Mouse (Mus musculus) left cerebral cortex, postnatal 14 days (tissue): ENCODE measurements at regions not wholly inside any gene's neighbourhood (a gene's known extent, or its start where the extent isn't known, plus 50 kb on each side); places are given as distances from the start of the nearest gene placed in this dataset.

Source experiments
- DNase-seq, 2 experiments: peaks; one replicate each; pipeline ENCODE4 v3.0.0; 2021 to 2022; ENCODE audit warnings: low spot score in 2 of 2, mixed read lengths in 1 of 2
- intact Hi-C: fragments of 180-260 bp; cut with DNase I; formaldehyde crosslinking; loops from one replicate; pipeline ENCODE4 v1.15.1; 2025

DNA sequence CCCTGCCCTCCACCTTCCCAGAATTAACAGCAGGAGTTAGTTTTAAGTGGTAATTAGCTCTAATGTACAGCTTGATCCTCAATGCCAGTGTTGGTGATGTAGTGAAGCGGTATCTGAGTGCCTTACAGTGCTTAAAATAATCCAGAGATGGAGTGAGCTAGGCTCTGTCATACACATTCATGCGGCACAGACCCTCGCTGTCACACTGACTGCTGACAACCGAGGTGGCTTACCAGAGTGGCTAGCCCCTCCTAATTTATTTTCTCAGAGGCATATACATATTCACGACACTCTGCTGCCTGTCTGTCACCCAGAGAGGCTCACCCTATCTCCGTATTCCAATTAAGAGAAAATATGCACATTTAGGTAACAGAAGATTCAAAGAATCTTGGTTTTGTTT, 327.2 kb upstream of the Sox11 start:
- intact Hi-C loops = no loop called here
- no peak for DNase-seq

DNA sequence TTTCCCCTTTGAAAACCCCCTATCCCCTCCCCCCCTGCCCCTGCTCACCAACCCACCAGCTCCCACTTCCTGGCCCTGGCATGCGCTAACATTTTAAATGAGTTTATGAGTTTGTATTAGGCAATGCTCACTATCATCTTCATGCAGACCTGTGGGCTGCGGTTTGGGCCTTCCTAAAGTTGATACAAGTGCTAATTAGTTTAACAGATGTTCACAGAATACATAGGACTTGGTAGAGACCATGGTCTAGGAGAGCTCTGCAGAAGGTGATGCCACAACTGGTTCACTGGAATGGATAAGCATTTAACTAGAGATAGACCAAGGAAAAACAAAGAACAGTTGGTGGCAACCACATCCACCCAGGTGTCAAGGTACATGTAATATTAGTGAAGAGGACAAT, 324.1 kb upstream of the Sox11 start:
- intact Hi-C loops = no loop called here
- DNase-seq = no peak

DNA sequence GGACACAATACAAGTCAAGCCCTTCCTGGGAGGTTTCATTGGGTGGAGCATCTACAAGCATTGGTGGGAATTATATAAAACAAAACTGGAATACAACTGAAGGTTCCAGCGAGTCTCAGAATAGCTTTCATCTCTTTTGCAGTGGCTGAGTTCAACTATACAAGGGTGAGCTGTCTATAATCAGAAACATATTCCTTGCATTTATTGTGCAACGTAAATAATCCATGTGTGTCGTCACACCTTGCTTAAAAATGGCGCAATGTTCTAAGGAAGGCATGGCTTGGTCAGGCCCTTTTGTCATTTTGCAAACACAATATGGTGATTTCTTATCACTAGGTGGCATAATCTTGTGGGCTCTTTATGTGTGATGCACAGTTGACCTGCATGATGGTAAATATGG, 320.8 kb upstream of the Sox11 start:
- DNase-seq = no peak
- intact Hi-C loops = no loop called here

DNA sequence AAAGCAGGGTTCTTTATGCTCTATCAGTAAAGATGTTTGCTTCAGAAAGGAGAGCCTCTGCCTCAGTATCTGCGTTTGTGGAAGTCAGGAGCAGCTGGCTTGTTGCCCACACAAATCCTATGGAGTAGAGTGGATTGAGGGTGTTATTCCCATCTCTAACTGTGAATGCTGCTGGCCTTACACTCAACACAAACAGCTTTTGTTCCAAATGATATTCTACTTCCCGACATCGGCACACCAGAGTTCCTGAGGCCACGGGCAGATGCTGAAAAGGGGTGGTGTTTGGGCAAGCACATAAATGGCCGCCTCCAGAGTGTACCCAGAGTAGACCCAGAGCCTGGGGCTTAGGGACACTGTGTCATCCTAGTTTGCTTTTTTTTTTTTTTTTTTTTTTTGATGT, 320.3 kb upstream of the Sox11 start:
- DNase-seq = no peak
- intact Hi-C loops = no loop called here

DNA sequence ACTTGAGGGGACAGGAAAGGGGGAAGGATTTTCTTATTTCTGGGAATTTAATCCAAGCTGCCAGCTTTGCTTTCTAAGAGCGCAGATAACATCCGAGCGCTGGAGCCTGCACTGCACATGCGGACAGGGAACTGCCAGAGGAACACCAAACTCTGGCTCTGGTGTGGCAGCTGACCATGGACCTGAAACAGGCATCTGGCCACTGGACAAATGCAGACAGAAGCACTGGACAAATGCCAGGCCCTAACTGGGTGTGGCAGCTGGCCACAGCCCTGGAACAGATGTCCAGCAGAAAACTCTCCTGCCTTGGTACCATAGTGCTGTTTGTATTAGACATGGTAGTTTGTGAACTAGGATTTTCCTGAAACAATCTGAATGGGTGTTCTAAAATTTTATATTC, 315.2 kb upstream of the Sox11 start:
- DNase-seq = no peak
- intact Hi-C loops = no loop called here

DNA sequence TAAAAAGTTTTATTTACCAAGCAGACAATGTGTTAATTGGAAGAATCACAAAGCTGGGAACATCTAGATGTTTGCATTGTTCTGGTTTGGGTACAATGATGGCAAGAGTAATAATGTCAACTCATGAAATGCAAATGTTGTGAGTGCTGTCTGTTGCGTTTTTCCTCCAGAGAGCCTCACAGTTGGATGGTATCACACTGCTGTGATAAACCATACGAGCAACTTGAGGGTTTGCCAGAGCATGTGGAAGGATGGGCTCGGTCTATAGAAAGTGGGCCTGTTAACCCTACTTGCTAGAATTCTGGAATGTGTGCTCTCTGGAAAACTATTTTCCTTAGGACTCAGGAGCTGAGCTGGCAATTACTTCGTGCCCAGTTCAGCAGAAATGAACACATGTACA, 311.2 kb upstream of the Sox11 start:
- intact Hi-C loops = no loop called here
- DNase-seq = no peak

DNA sequence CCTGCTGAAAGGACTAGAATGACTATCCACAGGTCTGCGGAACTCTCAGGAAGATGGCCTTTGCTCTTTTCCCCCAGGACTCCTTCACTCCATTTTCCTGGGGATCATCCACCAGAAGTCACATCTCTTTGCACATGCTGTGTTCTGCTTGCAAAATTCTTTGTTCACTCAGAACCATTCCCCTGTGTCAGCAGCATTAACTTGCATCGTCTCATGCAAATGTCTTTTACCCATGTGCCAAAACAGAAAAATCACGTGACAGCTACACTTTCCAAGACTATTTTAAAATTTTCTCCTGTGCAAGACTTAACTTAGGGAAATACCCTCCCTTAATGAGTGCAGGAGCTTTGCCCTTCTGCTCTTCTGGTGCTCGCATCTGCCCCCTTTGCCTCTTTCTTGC, 306.2 kb upstream of the Sox11 start:
- no peak for DNase-seq
- intact Hi-C loops = no loop called here

DNA sequence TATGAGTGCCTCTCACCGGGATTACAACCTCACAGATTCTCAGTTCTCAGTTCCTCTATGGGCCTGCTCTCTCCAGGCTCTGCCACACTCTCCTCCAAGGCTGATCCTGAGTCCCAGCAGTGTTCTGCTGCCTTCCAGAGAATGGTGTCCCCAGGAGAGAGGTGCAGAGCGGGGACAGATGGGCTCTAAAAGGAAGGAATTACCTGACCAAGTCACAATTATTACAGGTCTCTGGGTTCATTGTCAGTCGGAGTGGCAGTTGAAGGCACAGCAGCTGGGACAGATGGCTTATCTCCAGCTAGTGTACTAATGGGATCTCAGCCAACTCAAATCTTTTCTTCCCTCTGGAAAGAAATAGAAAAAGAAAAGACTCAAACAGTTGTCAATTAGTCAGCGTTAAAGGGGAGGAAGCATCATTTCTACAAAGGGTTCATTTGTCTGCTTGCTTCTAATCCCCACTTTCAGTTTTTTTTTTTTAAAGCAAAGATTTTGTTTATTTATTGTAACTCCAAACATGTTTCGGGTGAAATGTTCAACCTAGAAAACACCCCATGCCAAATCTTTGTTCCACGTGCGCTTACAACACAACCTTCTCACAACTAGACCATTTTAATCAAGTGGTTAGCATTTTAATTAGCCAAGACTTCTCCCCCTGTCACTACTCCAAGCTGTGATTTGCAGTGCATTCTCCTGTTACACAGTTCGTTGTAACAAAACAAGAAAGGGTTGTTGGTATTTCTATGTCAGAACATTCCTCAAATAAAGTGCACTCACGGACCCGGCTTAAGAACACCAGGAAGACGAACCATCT, 304.3 kb upstream of the Sox11 start:
- peak; percentile 6 to 13 for DNase-seq
- intact Hi-C loops = no loop called here

DNA sequence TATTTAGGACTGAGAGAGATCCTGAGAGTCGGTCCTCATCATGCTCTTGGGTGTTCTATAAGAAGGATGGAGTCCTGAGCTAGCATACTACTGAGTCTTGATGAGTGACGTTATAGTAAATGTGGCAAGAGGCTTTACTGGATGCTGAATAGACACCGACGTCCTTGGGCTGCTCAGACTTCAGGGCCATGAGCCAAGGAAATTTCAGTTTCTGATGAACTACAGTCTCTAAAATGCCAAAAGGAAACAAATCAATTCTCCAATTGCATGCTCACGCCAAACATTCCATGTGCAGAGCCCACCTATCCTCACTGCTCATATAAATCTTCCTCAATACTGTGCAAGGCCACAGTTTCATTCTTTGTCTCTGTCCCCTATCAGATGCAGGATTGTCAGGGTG, 277.2 kb upstream of the Sox11 start:
- intact Hi-C loops = no loop called here

DNA sequence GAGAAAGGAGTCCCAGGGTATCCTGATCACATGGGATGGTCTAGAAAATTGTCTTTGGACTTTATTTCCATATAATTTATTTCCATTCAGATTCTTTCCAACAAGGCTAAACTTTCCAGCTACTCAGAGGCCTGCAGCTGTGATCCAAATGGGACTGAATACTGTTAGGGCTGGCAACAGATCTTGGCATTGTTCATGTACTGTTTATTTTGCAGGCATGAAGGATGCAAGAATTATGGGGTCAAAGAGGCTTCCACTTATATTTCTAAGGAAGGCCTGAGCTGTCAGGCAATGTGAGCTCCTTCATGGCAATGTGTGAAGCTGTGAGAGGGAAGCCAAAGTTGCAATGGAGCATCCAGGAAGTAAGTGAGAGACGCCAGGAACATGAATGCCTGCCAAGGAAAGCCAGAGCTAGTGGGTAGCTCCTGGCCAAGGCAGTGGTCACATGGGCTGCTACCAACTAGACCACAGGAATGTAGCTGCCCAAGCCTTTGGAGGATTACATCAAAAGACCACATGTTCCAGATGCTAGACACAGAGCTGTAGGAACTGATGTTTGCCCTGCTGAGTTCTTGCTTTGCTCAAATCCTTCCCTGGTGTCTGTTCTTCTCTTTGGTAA, 261.8 kb upstream of the Sox11 start:
- peak; percentile 15 to 30 for DNase-seq
- intact Hi-C loops = no loop called here

More for the DNA sequence above, 277.2 kb upstream of the Sox11 start:
- no peak for DNase-seq

DNA sequence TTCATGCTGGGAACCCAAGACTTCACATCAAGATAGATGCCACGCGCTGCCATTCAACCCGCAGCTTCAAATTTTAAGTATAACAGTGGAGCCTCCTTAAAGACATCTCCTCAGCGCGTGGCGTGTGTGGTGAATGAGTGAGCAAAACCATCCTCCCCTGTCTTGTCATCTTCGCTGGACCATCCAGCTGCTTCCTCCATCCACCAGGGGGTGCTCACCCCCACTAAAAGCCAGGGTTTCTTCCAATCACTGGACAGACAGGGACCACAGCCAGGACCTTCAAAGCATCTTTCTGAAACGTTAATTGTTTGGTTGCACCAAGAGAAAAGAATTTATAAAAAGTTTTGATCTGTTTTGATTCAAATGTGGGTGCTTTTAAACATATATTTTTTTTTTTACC, 256.8 kb upstream of the Sox11 start:
- intact Hi-C loops = loop anchor here (5.0 to 10.0 kb wide), 2 partner anchors 254 to 833 kb away; partner anchors contain the start of gene Sox11
- DNase-seq = peak; percentile 55 to 74

DNA sequence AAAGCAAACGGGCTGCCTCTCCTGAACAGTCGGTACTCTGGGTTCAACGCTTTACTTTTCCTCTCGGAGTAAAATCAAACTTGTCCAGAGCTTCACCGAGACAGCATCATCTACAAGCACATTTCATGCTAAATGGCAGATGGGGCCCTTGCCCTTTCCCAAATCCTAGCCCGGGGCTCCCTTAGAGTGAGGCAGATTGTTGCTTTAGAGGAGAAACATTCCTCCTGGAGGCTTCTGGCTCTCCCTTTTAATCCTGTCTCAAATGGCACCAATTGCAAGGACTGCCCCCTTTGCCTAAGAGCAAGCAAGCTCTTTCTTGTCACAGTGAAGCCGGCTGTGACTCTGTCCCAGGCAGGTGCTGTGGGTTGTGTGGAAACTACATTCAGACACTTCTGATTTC, 255.5 kb upstream of the Sox11 start:
- DNase-seq = no peak
- intact Hi-C loops = loop anchor here (5.0 to 10.0 kb wide), 2 partner anchors 253 to 834 kb away; partner anchors contain the start of gene Sox11

DNA sequence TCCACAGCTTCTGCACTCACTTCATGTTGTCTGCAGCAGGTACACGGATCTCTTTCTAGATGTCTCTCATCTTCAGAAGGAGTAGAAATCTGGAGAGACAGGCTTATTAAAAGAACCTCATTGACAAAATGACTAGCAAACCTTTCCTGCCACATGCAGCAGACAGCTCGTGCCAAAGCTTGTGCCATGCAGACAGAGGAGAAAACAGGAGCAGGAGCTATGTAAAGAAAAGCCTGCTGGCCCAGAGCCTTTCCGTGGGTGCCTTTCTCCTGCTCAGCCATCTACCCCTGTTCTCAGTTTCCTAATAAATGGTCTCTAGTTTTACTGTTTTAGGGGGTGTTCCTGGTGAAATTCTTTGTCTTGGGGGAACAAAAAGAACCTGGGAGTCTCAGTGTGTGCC, 254.9 kb upstream of the Sox11 start:
- no peak for DNase-seq
- intact Hi-C loops = loop anchor here (5.0 to 10.0 kb wide), 2 partner anchors 253 to 835 kb away; partner anchors contain the start of gene Sox11

DNA sequence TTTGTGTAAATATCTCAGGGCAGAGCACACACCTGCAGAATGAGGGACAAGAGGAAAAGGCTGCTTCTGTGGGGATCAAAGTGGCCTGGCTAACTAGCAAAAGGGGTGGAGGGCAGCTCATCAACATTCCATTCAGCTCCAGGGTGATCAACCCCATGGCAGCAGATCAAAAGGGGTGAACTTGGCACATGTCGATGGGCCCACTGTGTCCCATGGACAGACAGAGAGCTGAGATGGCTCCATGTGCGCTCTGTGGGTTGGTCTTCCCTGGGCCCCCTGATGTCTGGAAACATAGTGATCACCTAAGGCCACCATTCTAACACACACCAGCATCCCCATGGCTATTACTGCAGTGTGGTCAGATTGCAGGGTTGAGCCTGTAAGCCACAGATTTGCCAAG, 253.2 kb upstream of the Sox11 start:
- no peak for DNase-seq
- intact Hi-C loops = loop anchor here (5.0 to 10.0 kb wide), 2 partner anchors 251 to 837 kb away; partner anchors contain the start of gene Sox11

DNA sequence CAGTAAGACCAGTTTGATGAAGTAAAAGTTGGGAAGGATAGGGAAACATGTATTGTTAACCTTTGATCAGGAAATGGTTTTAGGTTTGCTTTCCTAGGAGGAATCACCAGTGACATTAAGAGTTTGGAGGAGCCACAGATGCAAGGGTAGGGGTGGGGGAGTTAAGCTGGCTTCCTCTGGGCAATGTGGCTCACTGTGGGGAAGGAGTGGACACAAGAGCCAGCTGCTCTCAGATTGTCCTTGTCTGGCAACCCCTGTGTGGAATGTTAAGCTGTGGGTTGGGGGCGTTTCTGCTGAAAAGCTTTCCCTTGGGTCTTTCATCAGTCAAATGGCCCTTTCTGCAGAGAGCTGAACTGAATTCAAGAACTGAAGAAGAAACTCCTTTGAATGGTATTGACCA, 251.1 kb upstream of the Sox11 start:
- intact Hi-C loops = loop anchor here (10.0 kb wide), 1 partner anchor 249 kb away; the partner anchor contains the start of gene Sox11
- DNase-seq = no peak

DNA sequence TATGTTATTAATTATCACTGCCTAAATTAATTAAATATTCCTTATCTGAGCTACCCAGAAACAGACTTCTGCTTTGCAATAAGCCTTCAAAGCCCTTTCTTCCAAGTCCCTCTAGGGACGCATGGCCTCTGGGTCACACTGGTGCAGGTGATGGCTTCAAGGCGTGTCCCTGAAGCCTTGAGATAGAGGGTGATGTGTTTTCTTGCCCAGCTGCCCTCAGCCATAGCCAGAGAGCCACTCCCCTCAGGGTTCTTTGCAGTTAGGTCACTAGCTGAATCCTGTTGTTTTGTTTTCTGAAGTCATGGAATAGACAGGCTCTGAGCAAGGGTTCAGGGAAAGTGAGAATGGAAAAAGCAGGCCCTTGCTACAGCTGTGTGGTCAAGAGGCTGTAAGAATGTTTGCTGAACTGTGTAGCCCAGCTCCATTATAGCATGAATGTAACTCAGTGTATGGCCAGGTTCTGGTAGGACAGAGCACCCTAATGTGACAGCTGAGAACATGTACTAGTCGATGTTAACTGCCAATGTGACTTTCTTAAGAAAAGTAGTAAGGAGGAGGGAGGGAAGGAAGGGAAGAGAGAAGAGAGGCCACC, 233.8 kb upstream of the Sox11 start:
- intact Hi-C loops = no loop called here
- DNase-seq = no peak

DNA sequence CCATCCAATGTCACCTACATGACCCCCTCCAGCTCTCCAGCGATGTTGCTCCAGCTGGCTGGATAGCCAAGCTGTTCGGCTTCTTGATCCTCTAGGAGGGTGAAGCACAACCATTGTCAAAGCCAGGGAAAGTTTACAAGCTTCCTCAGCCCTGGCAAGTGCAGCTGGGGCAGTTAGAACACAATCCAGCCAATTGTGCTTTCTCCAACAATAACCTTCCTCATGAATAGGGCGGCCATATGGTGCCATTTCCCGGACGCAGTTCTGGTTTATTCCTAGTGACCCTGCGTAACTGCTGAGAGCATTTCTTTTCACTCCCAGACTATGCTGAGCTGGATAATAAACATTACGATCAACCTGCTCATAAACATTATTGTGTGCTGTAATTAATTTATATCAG, 233.3 kb upstream of the Sox11 start:
- no peak for DNase-seq
- intact Hi-C loops = no loop called here

DNA sequence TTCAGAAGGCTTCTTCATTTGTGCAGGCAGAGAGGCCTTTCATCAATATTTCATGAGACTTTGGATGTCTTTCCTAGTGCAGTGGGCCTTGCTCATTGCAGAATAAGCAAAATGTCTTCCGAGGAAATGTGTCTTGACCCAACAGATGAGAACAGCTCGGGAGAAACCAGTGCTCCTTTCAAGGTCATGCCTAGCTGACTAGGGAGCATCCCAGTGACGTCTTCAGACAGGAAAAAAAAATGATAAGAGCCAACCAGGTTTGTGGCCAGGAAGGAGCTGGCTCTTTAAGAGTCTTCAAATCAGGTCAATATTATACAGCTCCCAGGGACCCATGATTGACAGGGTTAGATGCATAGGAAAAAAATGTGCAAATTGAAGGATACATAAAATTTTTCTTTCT, 224.9 kb upstream of the Sox11 start:
- no peak for DNase-seq
- intact Hi-C loops = no loop called here

DNA sequence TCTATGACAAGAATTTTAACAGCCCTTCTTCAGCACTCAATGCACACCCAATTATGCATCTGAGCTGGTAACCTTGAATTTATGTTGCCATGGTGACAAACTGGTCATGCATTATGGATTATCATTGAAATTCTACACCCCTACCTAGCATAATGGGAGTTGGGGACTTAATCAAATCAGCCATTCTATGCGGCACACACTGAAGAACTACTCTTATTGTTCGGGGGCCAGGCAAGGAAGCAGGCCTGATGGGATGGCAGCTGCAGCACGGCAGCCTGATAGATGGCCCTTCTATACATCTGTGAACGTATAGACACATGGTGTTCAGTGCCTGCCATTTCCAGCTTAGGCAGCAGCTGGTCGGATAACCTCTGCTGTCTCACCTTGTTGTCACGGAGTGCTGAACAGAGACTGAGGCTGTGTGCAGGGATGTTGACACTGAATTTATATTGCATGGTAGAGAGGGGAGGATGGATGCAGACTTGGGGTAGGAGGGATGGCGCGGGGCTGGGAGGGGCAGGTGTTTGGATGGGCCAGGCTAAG, 223.7 kb upstream of the Sox11 start:
- DNase-seq = no peak
- intact Hi-C loops = no loop called here

DNA sequence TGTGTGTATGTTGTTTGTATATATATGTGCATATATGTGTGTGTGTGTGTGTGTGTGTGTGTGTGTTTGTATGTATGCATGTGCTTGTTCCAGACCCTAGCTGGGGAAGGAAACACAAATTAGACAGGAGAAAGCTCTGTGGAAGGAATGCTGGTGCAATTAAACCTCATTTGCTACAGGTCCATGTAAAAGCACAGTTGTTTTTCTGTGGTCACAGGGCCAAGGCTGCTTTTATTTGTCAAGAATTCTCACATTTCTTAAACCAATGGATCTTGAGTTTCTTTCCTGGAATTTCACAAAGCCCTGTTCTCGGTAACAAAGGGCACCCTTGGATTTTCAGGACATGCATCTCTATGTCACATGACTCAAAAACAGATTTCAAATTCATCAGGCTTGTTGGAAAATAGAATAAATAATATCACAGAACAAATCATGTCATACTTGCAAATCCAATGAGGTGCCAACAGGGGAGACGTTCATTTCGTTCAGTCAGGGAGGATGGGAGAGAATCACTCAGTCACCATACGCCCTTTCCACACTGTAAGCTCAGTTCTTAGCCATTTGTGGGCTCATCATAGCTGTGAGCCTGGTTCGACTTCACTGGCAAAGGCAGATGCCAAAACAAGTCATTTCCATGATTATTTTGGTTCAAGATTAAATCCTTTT, 222.4 kb upstream of the Sox11 start:
- no peak for DNase-seq
- intact Hi-C loops = no loop called here
